Mouse (Mus musculus): ENCODE measurements around the gene Gpatch1. TPM values are rescaled to one million over a fixed set of nuclear protein-coding genes. Genes with fewer than 3 reads are reported as not detected.
"Not testable (repeated sequence)": the region's sequence is repeated elsewhere in the genome, so short reads cannot be mapped to it uniquely, and the experiment has no call there.

Gene Gpatch1
- polyA plus RNA-seq, 1 experiment from 2014 or later = 20.0 TPM

- no peak for ATAC-seq (ENCODE audit: low FRiP score, low read depth)
- H3K9me3 ChIP-seq = no peaks in the 10 kb centered on the region
- no peak overlapping the region for H3K4me2 ChIP-seq (replicated peaks)
- no peak overlapping the region for H3K9ac ChIP-seq
- H3K36me3 ChIP-seq = no peaks in the 10 kb centered on the region
- no peak overlapping the region for H3K27ac ChIP-seq
- no peaks in the 10 kb centered on the region for H3K27me3 ChIP-seq (replicated peaks)
- H3K4me1 ChIP-seq = no peaks in the 10 kb centered on the region
- WGBS = 8% methylated on average over 7 of the region's 7 CpGs
- H3K4me3 ChIP-seq = no peak overlapping the region
Measured at GRCm38 (mm10) chr7:35264746-35265145, 53.5 kb downstream of the Gpatch1 start.

DNA sequence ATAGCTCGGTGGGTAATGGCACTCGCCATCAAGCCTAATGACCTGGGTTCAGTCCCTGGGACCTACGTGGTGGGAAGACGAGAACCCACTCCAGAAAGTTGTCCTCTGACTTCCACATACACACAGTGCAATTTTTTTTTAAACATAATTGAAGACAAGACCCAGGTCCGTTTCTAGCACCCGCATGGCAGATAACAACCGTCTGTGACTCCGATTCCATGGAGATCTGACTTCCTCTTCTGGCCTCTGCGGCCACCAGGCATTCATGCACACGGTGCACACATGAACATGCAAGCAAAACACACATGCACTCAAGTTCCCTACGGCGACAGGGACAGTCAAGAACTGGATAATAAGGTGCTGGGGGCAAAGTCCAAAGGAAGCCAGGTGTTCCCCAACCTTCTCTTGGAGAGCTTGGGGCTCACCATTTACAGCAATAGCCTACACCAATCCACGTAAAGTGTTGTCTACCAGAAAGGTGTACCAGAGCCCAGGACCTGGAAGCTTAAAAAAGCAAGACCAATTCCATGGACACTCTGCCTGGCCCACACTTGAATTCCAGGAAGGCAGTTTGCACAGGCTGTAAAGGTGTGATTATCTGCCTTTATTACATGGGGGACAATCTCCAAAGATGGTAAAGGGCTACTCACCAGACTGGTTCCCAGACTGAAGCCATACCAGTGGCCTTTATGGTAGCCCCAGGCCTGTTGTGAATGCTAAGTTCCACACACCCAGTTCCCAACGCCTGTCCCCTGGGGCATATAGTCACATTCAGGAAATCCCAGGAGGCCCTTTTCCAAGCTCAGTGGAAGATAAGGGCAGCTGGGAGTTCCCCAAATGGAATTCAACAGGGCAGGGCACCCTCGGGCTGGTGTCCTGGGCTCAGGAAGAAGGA lies 54.4 kb downstream of the Gpatch1 start:
- 84% methylated on average over 15 of the region's 15 CpGs for WGBS
- Histone ChIP-seq H3K36me3 (no peaks in the 10 kb centered on the region), H3K4me2 (replicated peaks) (no peak overlapping the region), H3K9ac (no peak overlapping the region), H3K4me3 (no peak overlapping the region), H3K27ac (no peak overlapping the region), H3K4me1 (no peaks in the 10 kb centered on the region), H3K9me3 (no peaks in the 10 kb centered on the region), H3K27me3 (replicated peaks) (no peaks in the 10 kb centered on the region)
- no peak for ATAC-seq (ENCODE audit: low FRiP score, low read depth)

GRCm38 (mm10) chr7:35259384-35259783 lies 58.9 kb downstream of the Gpatch1 start:
- Histone ChIP-seq H3K4me1 (no peaks in the 10 kb centered on the region), H3K9me3 (no peaks in the 10 kb centered on the region), H3K4me2 (replicated peaks) (no peak overlapping the region), H3K4me3 (no peak overlapping the region), H3K27me3 (replicated peaks) (peaks cover 3% of the 10 kb centered on the region; the same call in 1 of the 2 replicates), H3K27ac (no peak overlapping the region), H3K36me3 (no peaks in the 10 kb centered on the region), H3K9ac (no peak overlapping the region)
- ATAC-seq (ENCODE audit: low FRiP score, low read depth) = no peak
- WGBS = 96% methylated on average over 8 of the region's 8 CpGs

DNA sequence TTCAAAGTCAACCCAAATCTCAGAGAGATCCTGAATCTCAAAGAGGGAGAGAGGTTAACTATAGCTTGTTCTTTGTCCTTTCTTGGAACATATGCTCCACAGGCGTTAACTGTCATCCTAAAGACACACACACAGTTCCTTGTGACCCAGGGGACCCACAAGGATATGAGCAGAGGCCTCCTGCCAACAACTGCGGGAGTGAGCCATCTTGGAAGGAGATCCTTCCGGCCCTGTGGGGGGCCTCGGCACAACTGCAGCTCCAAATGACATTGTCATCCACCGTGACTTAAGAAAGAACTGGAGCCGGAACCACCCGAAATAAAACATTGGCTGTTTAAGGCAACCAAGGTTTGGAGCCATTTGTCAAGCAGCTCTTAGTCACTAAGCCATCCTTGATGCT lies 59.9 kb downstream of the Gpatch1 start:
- Histone ChIP-seq H3K4me3 (no peak overlapping the region), H3K36me3 (no peaks in the 10 kb centered on the region), H3K27ac (no peak overlapping the region), H3K4me1 (no peaks in the 10 kb centered on the region), H3K9ac (no peak overlapping the region), H3K4me2 (replicated peaks) (no peak overlapping the region), H3K9me3 (no peaks in the 10 kb centered on the region), H3K27me3 (replicated peaks) (peaks cover 3% of the 10 kb centered on the region; the same call in 1 of the 2 replicates)
- no peak for ATAC-seq (ENCODE audit: low FRiP score, low read depth)
- 52% methylated on average over 7 of the region's 7 CpGs for WGBS

GRCm38 (mm10) chr7:35252041-35252558 lies 66.1 kb downstream of the Gpatch1 start:
- Histone ChIP-seq H3K4me1 (no peaks in the 10 kb centered on the region), H3K9me3 (no peaks in the 10 kb centered on the region), H3K4me2 (replicated peaks) (peak overlapping the region; percentile 52), H3K36me3 (no peaks in the 10 kb centered on the region), H3K9ac (no peak overlapping the region), H3K27ac (no peak overlapping the region), H3K4me3 (peak overlapping the region; percentile 16; the same call in 1 of the 2 replicates), H3K27me3 (replicated peaks) (no peaks in the 10 kb centered on the region)
- WGBS = 14% methylated on average over 12 of the region's 13 CpGs
- peak; percentile 61; the same call in 1 of the 2 replicates for ATAC-seq (ENCODE audit: low FRiP score, low read depth)

- not testable (repeated sequence) for H3K9me3 ChIP-seq; H3K4me3 ChIP-seq; H3K4me1 ChIP-seq; H3K27me3 ChIP-seq (replicated peaks); H3K4me2 ChIP-seq (replicated peaks); H3K27ac ChIP-seq; ATAC-seq (ENCODE audit: low FRiP score, low read depth); H3K36me3 ChIP-seq; H3K9ac ChIP-seq
- 69% methylated on average over 3 of the region's 3 CpGs for WGBS
Measured at GRCm38 (mm10) chr7:35237935-35238334, 80.3 kb downstream of the Gpatch1 start.

DNA sequence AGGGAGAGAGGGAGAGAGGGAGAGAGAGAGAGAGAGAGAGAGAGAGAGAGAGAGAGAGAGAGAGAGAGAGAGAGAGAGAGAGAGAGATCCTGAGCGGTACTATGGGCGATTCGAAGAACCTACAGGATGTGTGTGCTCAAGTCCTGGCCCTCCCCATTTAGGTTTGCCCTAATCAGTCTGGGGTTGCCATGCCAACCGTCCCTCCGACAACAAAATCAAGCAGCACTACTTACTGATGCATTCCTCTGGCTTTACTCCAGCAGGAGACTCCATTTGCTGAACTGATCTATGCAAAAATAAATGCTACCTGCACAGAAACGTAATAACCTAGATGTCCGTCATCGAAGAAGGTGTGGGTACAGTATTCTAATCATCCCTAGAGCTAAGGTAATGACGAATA lies 82.9 kb downstream of the Gpatch1 start:
- no peak overlapping the region; the same call in 1 of the 2 replicates for H3K27ac ChIP-seq
- peak overlapping the region; percentile 55 for H3K9ac ChIP-seq
- no peaks in the 10 kb centered on the region for H3K9me3 ChIP-seq
- peak overlapping the region; percentile 55 for H3K4me3 ChIP-seq
- peak overlapping the region; percentile 62 for H3K4me2 ChIP-seq (replicated peaks)
- peaks cover 6% of the 10 kb centered on the region; the same call in 1 of the 2 replicates for H3K4me1 ChIP-seq
- ATAC-seq (ENCODE audit: low FRiP score, low read depth) = peak; percentile 80
- no peaks in the 10 kb centered on the region for H3K27me3 ChIP-seq (replicated peaks)
- 18% methylated on average over 9 of the region's 9 CpGs for WGBS
- no peaks in the 10 kb centered on the region for H3K36me3 ChIP-seq

GRCm38 (mm10) chr7:35234361-35235245 lies 83.6 kb downstream of the Gpatch1 start:
- Histone ChIP-seq H3K27me3 (replicated peaks) (no peaks in the 10 kb centered on the region), H3K4me3 (peak overlapping the region; percentile 55), H3K9ac (peak overlapping the region; percentile 55), H3K4me1 (peaks cover 6% of the 10 kb centered on the region; the same call in 1 of the 2 replicates), H3K4me2 (replicated peaks) (peak overlapping the region; percentile 62), H3K27ac (peak overlapping the region; percentile 74), H3K9me3 (no peaks in the 10 kb centered on the region), H3K36me3 (no peaks in the 10 kb centered on the region)
- under 1% methylated on average over 45 of the region's 45 CpGs for WGBS
- peak; percentile 95 for ATAC-seq (ENCODE audit: low FRiP score, low read depth)

GRCm38 (mm10) chr7:35233861-35234260 lies 84.4 kb downstream of the Gpatch1 start:
- H3K9ac ChIP-seq = peak overlapping the region; percentile 51; the same call in 1 of the 2 replicates
- H3K36me3 ChIP-seq = no peaks in the 10 kb centered on the region
- no peak for ATAC-seq (ENCODE audit: low FRiP score, low read depth)
- peak overlapping the region; percentile 52 for H3K4me2 ChIP-seq (replicated peaks)
- peak overlapping the region; percentile 53 for H3K27ac ChIP-seq
- WGBS = 43% methylated on average over 12 of the region's 12 CpGs
- no peaks in the 10 kb centered on the region for H3K9me3 ChIP-seq
- H3K4me3 ChIP-seq = peak overlapping the region; percentile 49
- peaks cover 6% of the 10 kb centered on the region; the same call in 1 of the 2 replicates for H3K4me1 ChIP-seq
- H3K27me3 ChIP-seq (replicated peaks) = no peaks in the 10 kb centered on the region

DNA sequence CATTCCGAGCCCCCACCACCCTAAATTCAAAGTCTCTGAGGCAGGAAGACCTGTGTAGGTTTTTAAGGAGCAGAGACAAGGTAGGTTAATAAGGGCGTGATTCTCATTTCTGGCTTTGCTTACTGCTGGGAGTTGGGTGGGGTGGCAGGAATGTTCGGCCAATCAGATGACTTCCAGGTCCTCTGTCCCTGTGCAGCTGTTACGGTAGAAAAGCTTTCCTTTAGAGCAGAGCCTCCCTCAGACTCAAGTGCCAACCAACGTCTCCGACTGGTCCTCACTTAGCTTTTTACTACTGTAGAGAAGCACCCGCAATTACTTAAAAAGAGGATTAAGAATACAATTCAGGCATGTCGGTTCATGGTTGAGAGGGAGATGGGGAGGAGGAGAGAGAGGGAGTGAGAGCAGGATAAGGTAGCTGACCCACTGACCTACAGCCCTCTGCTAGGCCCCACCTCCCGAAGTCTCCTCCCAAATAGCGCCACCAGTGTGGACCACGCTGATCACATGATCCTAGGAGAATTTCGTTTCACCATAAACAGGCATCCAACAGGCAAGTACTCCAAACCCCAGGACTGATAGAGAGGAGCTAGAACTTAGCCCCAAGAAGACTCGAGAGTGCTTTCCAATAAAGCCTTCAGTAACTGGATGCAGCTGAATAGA lies 85.3 kb downstream of the Gpatch1 start:
- Histone ChIP-seq H3K4me3 (no peak overlapping the region), H3K4me1 (peaks cover 6% of the 10 kb centered on the region; the same call in 1 of the 2 replicates), H3K27me3 (replicated peaks) (no peaks in the 10 kb centered on the region), H3K27ac (no peak overlapping the region), H3K36me3 (no peaks in the 10 kb centered on the region), H3K4me2 (replicated peaks) (no peak overlapping the region), H3K9ac (no peak overlapping the region), H3K9me3 (no peaks in the 10 kb centered on the region)
- WGBS = 33% methylated on average over 13 of the region's 13 CpGs
- ATAC-seq (ENCODE audit: low FRiP score, low read depth) = no peak

GRCm38 (mm10) chr7:35230333-35230732 lies 87.9 kb downstream of the Gpatch1 start:
- Histone ChIP-seq H3K27ac (no peak overlapping the region), H3K36me3 (no peaks in the 10 kb centered on the region), H3K9ac (no peak overlapping the region), H3K27me3 (replicated peaks) (no peaks in the 10 kb centered on the region), H3K4me2 (replicated peaks) (no peak overlapping the region), H3K9me3 (no peaks in the 10 kb centered on the region), H3K4me3 (no peak overlapping the region), H3K4me1 (peaks cover under 1% of the 10 kb centered on the region; the same call in 1 of the 2 replicates)
- 63% methylated on average over 3 of the region's 3 CpGs for WGBS
- no peak for ATAC-seq (ENCODE audit: low FRiP score, low read depth)

Data from neural tube, embryonic 12.5 days (tissue).